In the genomic region with DNA sequence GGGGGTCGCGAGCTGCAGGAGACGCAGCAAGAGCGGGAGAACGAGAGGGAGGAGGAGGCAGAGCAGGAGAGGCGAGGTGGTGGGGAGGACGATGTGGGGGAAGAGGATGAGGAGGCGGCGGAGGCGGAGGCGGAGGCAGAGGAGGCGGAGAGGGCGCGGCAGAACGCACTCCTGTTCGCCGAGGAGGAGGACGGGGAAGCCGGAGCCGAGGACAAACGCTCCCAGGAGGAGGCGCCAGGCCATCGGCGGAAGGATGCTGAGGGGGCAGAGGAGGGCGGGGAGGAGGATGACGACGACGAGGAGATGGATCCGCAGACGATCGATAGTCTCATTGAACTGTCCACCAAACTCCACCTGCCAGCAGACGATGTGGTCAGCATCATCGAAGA, we compare ENCODE assay signal across 8 mouse cellular contexts. TPM values are rescaled to one million over a fixed set of nuclear protein-coding genes. Genes with fewer than 3 reads are reported as not detected.
DNase-seq lines count a peak whose midpoint lies in the region; ATAC-seq and TF ChIP-seq lines count a peak whose summit lies in the region.

No protein-coding gene starts in this region.

- DNase-seq in embryo, embryonic 10.5 days (ENCODE audit: low spot score), result peak; percentile 35
- DNase-seq in hindbrain, embryonic 11.5 days (ENCODE audit: low spot score), result peak; percentile 56
- DNase-seq in limb, embryonic 14.5 days (ENCODE audit: low spot score), result no peak
- no peak for DNase-seq in adrenal gland, adult 8-10 months

- H3K36me3 ChIP-seq in erythroblast, embryonic 14.5 days (ENCODE audit: control insufficient read depth), result peaks cover 20% of the 10 kb centered on the region
- peaks cover 14% of the 10 kb centered on the region; the same call in 1 of the 2 replicates for H3K36me3 ChIP-seq in E14TG2a.4 (ENCODE audit: insufficient read depth, low read length)
- 0 out of 2 replicates have a peak, but pooled peaks cover 3% of the 10 kb centered on the region for H3K36me3 ChIP-seq in hindbrain, embryonic 11.5 days (ENCODE audit: control insufficient read depth, insufficient read depth, low read length)
- H3K36me3 ChIP-seq in limb, embryonic 14.5 days (ENCODE audit: control insufficient read depth, insufficient read depth, low read length), result peaks cover 18% of the 10 kb centered on the region
- H3K36me3 ChIP-seq in neural tube, embryonic 14.5 days (ENCODE audit: control insufficient read depth, insufficient read depth, low read length), result peaks cover 9% of the 10 kb centered on the region

- no peak for TF ChIP-seq CTCF in E14TG2a.4 (conservative IDR thresholded peaks at IDR 0.05; ENCODE audit: low read length)

- 1% methylated on average over 28 of the region's 33 CpGs for WGBS in hindbrain, embryonic 11.5 days
- WGBS in limb, embryonic 14.5 days, result under 1% methylated on average over 32 of the region's 33 CpGs
- 5% methylated on average over 30 of the region's 33 CpGs for WGBS in neural tube, embryonic 14.5 days

- peaks cover 24% of the 10 kb centered on the region for H3K9me3 ChIP-seq in erythroblast, embryonic 14.5 days (ENCODE audit: control insufficient read depth, low read length)
- no peaks in the 10 kb centered on the region for H3K9me3 ChIP-seq in E14TG2a.4 (ENCODE audit: low read length)
- no peaks in the 10 kb centered on the region for H3K9me3 ChIP-seq in hindbrain, embryonic 11.5 days (ENCODE audit: control insufficient read depth, low read length)
- no peaks in the 10 kb centered on the region for H3K9me3 ChIP-seq in limb, embryonic 14.5 days (ENCODE audit: control insufficient read depth, low read length)
- no peaks in the 10 kb centered on the region for H3K9me3 ChIP-seq in neural tube, embryonic 14.5 days (ENCODE audit: control insufficient read depth, low read length)

- ATAC-seq in erythroblast, adult 5-6 weeks (replicated peaks; ENCODE audit: low FRiP score, poor library complexity, severe bottlenecking), result no peak
- ATAC-seq in hindbrain, embryonic 11.5 days (ENCODE audit: low FRiP score), result peak; percentile 4; the same call in 1 of the 2 replicates
- ATAC-seq in limb, embryonic 14.5 days (ENCODE audit: low FRiP score, low read depth), result no peak
- no peak for ATAC-seq in neural tube, embryonic 14.5 days (ENCODE audit: low read depth)

- H3K9ac ChIP-seq in hindbrain, embryonic 11.5 days (ENCODE audit: low read depth, low read length), result 0 out of 2 replicates have a peak overlapping the region, but pooled peaks have one; percentile 19
- no peak overlapping the region for H3K9ac ChIP-seq in limb, embryonic 14.5 days (ENCODE audit: low read depth, low read length, severe bottlenecking)
- H3K9ac ChIP-seq in neural tube, embryonic 14.5 days (replicated peaks; ENCODE audit: low read depth, low read length), result peak overlapping the region; percentile 55

- H3K4me2 ChIP-seq in hindbrain, embryonic 11.5 days (replicated peaks; ENCODE audit: low read depth, low read length), result peak overlapping the region; percentile 99
- peak overlapping the region; percentile 99 for H3K4me2 ChIP-seq in limb, embryonic 14.5 days (replicated peaks; ENCODE audit: low read depth, low read length, severe bottlenecking)
- H3K4me2 ChIP-seq in neural tube, embryonic 14.5 days (ENCODE audit: low read depth, low read length), result peak overlapping the region; percentile 100

- peak overlapping the region; percentile 64 for H3K4me3 ChIP-seq in erythroblast, embryonic 14.5 days (replicated peaks)
- peak overlapping the region; percentile 84 for H3K4me3 ChIP-seq in E14TG2a.4 (replicated peaks; ENCODE audit: low read length)
- peak overlapping the region; percentile 48 for H3K4me3 ChIP-seq in hindbrain, embryonic 11.5 days (ENCODE audit: low read depth, low read length)
- peak overlapping the region; percentile 43 for H3K4me3 ChIP-seq in limb, embryonic 14.5 days (replicated peaks; ENCODE audit: low read length)
- H3K4me3 ChIP-seq in neural tube, embryonic 14.5 days (ENCODE audit: low read depth, low read length), result peak overlapping the region; percentile 46

- TF ChIP-seq POLR2A in limb, embryonic 14.5 days (IDR thresholded peaks at IDR 0.05; ENCODE audit: borderline replicate concordance, extremely low read depth, insufficient read depth, insufficient read length), result no peak

- H3K27me3 ChIP-seq in erythroblast, embryonic 14.5 days (ENCODE audit: control insufficient read depth), result peaks cover 70% of the 10 kb centered on the region
- peaks cover 65% of the 10 kb centered on the region for H3K27me3 ChIP-seq in E14TG2a.4 (ENCODE audit: insufficient read depth, low read length)
- peaks cover 46% of the 10 kb centered on the region for H3K27me3 ChIP-seq in hindbrain, embryonic 11.5 days (ENCODE audit: control insufficient read depth, insufficient read depth, low read length)
- peaks cover 57% of the 10 kb centered on the region for H3K27me3 ChIP-seq in limb, embryonic 14.5 days (ENCODE audit: control insufficient read depth, insufficient read depth, low read length)
- H3K27me3 ChIP-seq in neural tube, embryonic 14.5 days (ENCODE audit: control insufficient read depth, insufficient read depth, low read length), result peaks cover 36% of the 10 kb centered on the region

- peaks cover 48% of the 10 kb centered on the region for H3K4me1 ChIP-seq in erythroblast, embryonic 14.5 days (ENCODE audit: control insufficient read depth)
- H3K4me1 ChIP-seq in E14TG2a.4 (replicated peaks; ENCODE audit: low read depth, low read length), result peaks cover 63% of the 10 kb centered on the region
- peaks cover 16% of the 10 kb centered on the region; the same call in 1 of the 2 replicates for H3K4me1 ChIP-seq in hindbrain, embryonic 11.5 days (replicated peaks; ENCODE audit: control insufficient read depth, insufficient read depth, low read length)
- peaks cover 21% of the 10 kb centered on the region for H3K4me1 ChIP-seq in limb, embryonic 14.5 days (ENCODE audit: control insufficient read depth, insufficient read depth, low read length)
- H3K4me1 ChIP-seq in neural tube, embryonic 14.5 days (ENCODE audit: control insufficient read depth, insufficient read depth, low read length), result peaks cover 18% of the 10 kb centered on the region

- no peak overlapping the region for H3K27ac ChIP-seq in hindbrain, embryonic 11.5 days (ENCODE audit: low read depth, low read length)
- H3K27ac ChIP-seq in limb, embryonic 14.5 days (replicated peaks; ENCODE audit: low read depth, low read length), result no peak overlapping the region
- H3K27ac ChIP-seq in neural tube, embryonic 14.5 days (ENCODE audit: low read depth, low read length), result no peak overlapping the region

RNA-seq across cellular contexts. Expression of a gene that starts 5.8 kb away (rescaled TPM):
- 0.10 and 0.17 TPM in 2 replicates for polyA plus RNA-seq in erythroblast, embryonic 14.5 days (2012)
- not detected in 2 replicates for total RNA-seq in erythroblast, adult 5-6 weeks (2015; ENCODE audit: low replicate concordance)
- total RNA-seq in erythroblast, adult 5-6 weeks (2017; ENCODE audit: low replicate concordance), result not detected in 2 replicates
- polyA plus RNA-seq in hindbrain, embryonic 11.5 days (2014; fragmentation: Nextera tagmentation; extraction: Ambion mirVana), result 0.14 and 1.2 TPM in 2 replicates
- polyA plus RNA-seq in limb, embryonic 14.5 days (2012; rRNA removed), result 0.08 and 0.21 TPM in 2 replicates
- polyA plus RNA-seq in limb, embryonic 14.5 days (2014; fragmentation: Nextera tagmentation; extraction: Ambion mirVana), result 0.11 TPM in 1 of 2 replicates, not detected in the other
- polyA plus RNA-seq in neural tube, embryonic 14.5 days (2014; fragmentation: Nextera tagmentation; extraction: Ambion mirVana), result 5.6 TPM in 2 replicates
- 10 to 100 TPM in 2 of 4 experiments, 1 to 10 TPM in 2; 4.4 to 20.9 (median 9.9) TPM for total RNA-seq in adrenal gland, adult 8-10 months (2022)

RNA-seq across cellular contexts. Expression of a gene that starts 13.9 kb away (rescaled TPM):
- 11.7 and 12.6 TPM in 2 replicates for polyA plus RNA-seq in erythroblast, embryonic 14.5 days (2012)
- total RNA-seq in erythroblast, adult 5-6 weeks (2015; ENCODE audit: low replicate concordance), result 2.3 and 3.5 TPM in 2 replicates
- 5.2 and 10.3 TPM in 2 replicates for total RNA-seq in erythroblast, adult 5-6 weeks (2017; ENCODE audit: low replicate concordance)
- polyA plus RNA-seq in hindbrain, embryonic 11.5 days (2014; fragmentation: Nextera tagmentation; extraction: Ambion mirVana), result 154 and 169 TPM in 2 replicates
- 98.3 and 112 TPM in 2 replicates for polyA plus RNA-seq in limb, embryonic 14.5 days (2012; rRNA removed)
- polyA plus RNA-seq in limb, embryonic 14.5 days (2014; fragmentation: Nextera tagmentation; extraction: Ambion mirVana), result 144 and 146 TPM in 2 replicates
- polyA plus RNA-seq in neural tube, embryonic 14.5 days (2014; fragmentation: Nextera tagmentation; extraction: Ambion mirVana), result 175 and 176 TPM in 2 replicates
- total RNA-seq in adrenal gland, adult 8-10 months (2022), result 100 to 1,000 TPM; 104 to 120 (median 106) TPM

RNA-seq across cellular contexts. Expression of a gene that starts 40.0 kb away (rescaled TPM):
- polyA plus RNA-seq in erythroblast, embryonic 14.5 days (2012), result not detected in 2 replicates
- total RNA-seq in erythroblast, adult 5-6 weeks (2015; ENCODE audit: low replicate concordance), result 0.21 TPM in 1 of 2 replicates, not detected in the other
- 0.84 TPM in 1 of 2 replicates, not detected in the other for total RNA-seq in erythroblast, adult 5-6 weeks (2017; ENCODE audit: low replicate concordance)
- polyA plus RNA-seq in hindbrain, embryonic 11.5 days (2014; fragmentation: Nextera tagmentation; extraction: Ambion mirVana), result 0.27 and 0.37 TPM in 2 replicates
- 3.9 and 4.5 TPM in 2 replicates for polyA plus RNA-seq in limb, embryonic 14.5 days (2012; rRNA removed)
- polyA plus RNA-seq in limb, embryonic 14.5 days (2014; fragmentation: Nextera tagmentation; extraction: Ambion mirVana), result 0.40 and 0.48 TPM in 2 replicates
- 0.30 and 0.44 TPM in 2 replicates for polyA plus RNA-seq in neural tube, embryonic 14.5 days (2014; fragmentation: Nextera tagmentation; extraction: Ambion mirVana)
- total RNA-seq in adrenal gland, adult 8-10 months (2022), result 1 to 10 TPM; 2.7 to 9.5 (median 6.5) TPM

RNA-seq across cellular contexts. Expression of a gene that starts 44.2 kb away (rescaled TPM):
- polyA plus RNA-seq in erythroblast, embryonic 14.5 days (2012), result 55.9 and 77.3 TPM in 2 replicates
- total RNA-seq in erythroblast, adult 5-6 weeks (2015; ENCODE audit: low replicate concordance), result 24.4 and 32.2 TPM in 2 replicates
- 15.8 and 17.7 TPM in 2 replicates for total RNA-seq in erythroblast, adult 5-6 weeks (2017; ENCODE audit: low replicate concordance)
- 92.8 and 106 TPM in 2 replicates for polyA plus RNA-seq in hindbrain, embryonic 11.5 days (2014; fragmentation: Nextera tagmentation; extraction: Ambion mirVana)
- polyA plus RNA-seq in limb, embryonic 14.5 days (2012; rRNA removed), result 82.4 and 82.7 TPM in 2 replicates
- 105 and 112 TPM in 2 replicates for polyA plus RNA-seq in limb, embryonic 14.5 days (2014; fragmentation: Nextera tagmentation; extraction: Ambion mirVana)
- polyA plus RNA-seq in neural tube, embryonic 14.5 days (2014; fragmentation: Nextera tagmentation; extraction: Ambion mirVana), result 115 and 138 TPM in 2 replicates
- total RNA-seq in adrenal gland, adult 8-10 months (2022), result 10 to 100 TPM; 77.8 to 96.8 (median 83.5) TPM

RNA-seq across cellular contexts. Expression of a gene that starts 45.2 kb away (rescaled TPM):
- polyA plus RNA-seq in erythroblast, embryonic 14.5 days (2012), result 1.8 and 3.6 TPM in 2 replicates
- total RNA-seq in erythroblast, adult 5-6 weeks (2015; ENCODE audit: low replicate concordance), result 19.2 and 23.0 TPM in 2 replicates
- 20.6 and 36.1 TPM in 2 replicates for total RNA-seq in erythroblast, adult 5-6 weeks (2017; ENCODE audit: low replicate concordance)
- 26.0 and 32.4 TPM in 2 replicates for polyA plus RNA-seq in hindbrain, embryonic 11.5 days (2014; fragmentation: Nextera tagmentation; extraction: Ambion mirVana)
- 114 and 126 TPM in 2 replicates for polyA plus RNA-seq in limb, embryonic 14.5 days (2012; rRNA removed)
- 54.0 and 55.1 TPM in 2 replicates for polyA plus RNA-seq in limb, embryonic 14.5 days (2014; fragmentation: Nextera tagmentation; extraction: Ambion mirVana)
- polyA plus RNA-seq in neural tube, embryonic 14.5 days (2014; fragmentation: Nextera tagmentation; extraction: Ambion mirVana), result 30.5 and 34.5 TPM in 2 replicates
- 10 to 100 TPM; 68.6 to 74.5 (median 72.1) TPM for total RNA-seq in adrenal gland, adult 8-10 months (2022)

Comparison
In these comparisons a context has a peak if more than half of its experiments do, and no peak if none do; other contexts are left out.
1. DNase-seq: peak in embryo, embryonic 10.5 days (single experiment) and hindbrain, embryonic 11.5 days (single experiment); none in limb, embryonic 14.5 days (single experiment) and adrenal gland, adult 8-10 months (single experiment).
2. Peak in every context shown above with its lines, with median percentiles within 50 percentile points of each other: H3K4me3 ChIP-seq and H3K4me2 ChIP-seq.